Mouse (Mus musculus) lung, adult 2 months (tissue): ENCODE measurements around the gene Bptf. TPM values are rescaled to one million over a fixed set of nuclear protein-coding genes. Genes with fewer than 3 reads are reported as not detected.
A peak's percentile ranks its signal among the peaks of the same experiment; 100 is the strongest.
"Not testable (repeated sequence)": the region's sequence is repeated elsewhere in the genome, so short reads cannot be mapped to it uniquely, and the experiment has no call there.

Source experiments
- DNase-seq: peaks from one replicate; pipeline ENCODE4 v3.0.0; 2022
- H3K4me1 ChIP-seq: fragments of 200-500 bp; 2 replicates; pipeline ENCODE4 v1.6.1; 2011; ENCODE audit warnings: low read length; ENCODE audit not compliant: control insufficient read depth, insufficient read depth
- H3K4me3 ChIP-seq: fragments of 200-500 bp; replicated peaks from 2 replicates; pipeline ENCODE3; 2011; ENCODE audit warnings: low read depth, mild to moderate bottlenecking, control low read depth, low read length; ENCODE audit errors: extremely low read depth
- CTCF ChIP-seq: fragments of 200-500 bp; IDR thresholded peaks from 2 replicates; pipeline ENCODE4 v1.5.1; 2011; ENCODE audit warnings: mild to moderate bottlenecking, low read length, control low read depth; ENCODE audit not compliant: insufficient read depth
- POLR2A ChIP-seq: fragments of 200-500 bp; IDR thresholded peaks from 2 replicates; pipeline ENCODE4 v1.6.1; 2011; ENCODE audit warnings: low read depth, mild to moderate bottlenecking, control low read depth, low read length, borderline replicate concordance; ENCODE audit errors: extremely low read depth
- WGBS: fragments of 180-500 bp; shearing (Covaris S2); methylation state at CpG from one replicate; pipeline ENCODE4 v1.1.7; 2018; 5-methylcytosine and 5-hydroxymethylcytosine counted together
- polyA plus RNA-seq: library from polyadenylated mRNA; depleted of rRNA; stranded (reverse); fragments of >200 nt; gene quantifications from 2 replicates; pipeline ENCODE4 v1.2.3, GENCODE M21; 2012; rRNA removed

Gene Bptf
- 25.0 and 27.3 TPM in 2 replicates for polyA plus RNA-seq

- H3K4me1 ChIP-seq, result peaks cover 4% of the 10 kb centered on the region; the same call in 1 of the 2 replicates
- under 1% methylated on average over 32 of the region's 94 CpGs for WGBS
- peak within 1 kb of the TSS; percentile 89 for H3K4me3 ChIP-seq
- DNase-seq, result peak; percentile 84
- TF ChIP-seq CTCF, result peak; percentile 26; the same call in 1 of the 2 replicates
- peak; percentile 52; the same call in 1 of the 2 replicates for TF ChIP-seq POLR2A
These were observed at the start of gene Bptf for GRCm38 (mm10) chr11:107131749-107132421. Bptf (minus strand) TSS chr11:107132127.

DNA sequence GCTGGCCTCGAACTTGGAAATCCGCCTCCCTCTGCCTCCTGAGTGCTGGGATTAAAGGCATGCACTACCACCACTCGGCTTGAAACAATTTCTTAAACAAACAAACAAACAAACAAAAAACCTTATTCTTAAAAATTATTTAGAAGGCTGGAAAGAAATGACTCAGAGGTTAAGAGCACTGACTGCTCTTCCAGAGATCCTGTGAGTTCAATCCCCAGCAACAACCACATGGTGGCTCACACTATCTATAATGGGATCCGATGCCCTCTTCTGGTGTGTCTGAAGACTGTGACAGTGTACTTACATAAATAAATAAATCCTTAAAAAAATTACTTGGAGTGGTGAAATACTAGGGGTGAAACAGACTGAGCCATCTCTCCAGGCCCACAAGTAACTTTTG, 29.3 kb upstream of the Bptf start:
- 62% methylated on average over 4 of the region's 4 CpGs for WGBS
- no peaks in the 10 kb centered on the region for H3K4me1 ChIP-seq
- DNase-seq, result no peak
- TF ChIP-seq CTCF (no peak), POLR2A (no peak)
- no peak overlapping the region for H3K4me3 ChIP-seq

DNA sequence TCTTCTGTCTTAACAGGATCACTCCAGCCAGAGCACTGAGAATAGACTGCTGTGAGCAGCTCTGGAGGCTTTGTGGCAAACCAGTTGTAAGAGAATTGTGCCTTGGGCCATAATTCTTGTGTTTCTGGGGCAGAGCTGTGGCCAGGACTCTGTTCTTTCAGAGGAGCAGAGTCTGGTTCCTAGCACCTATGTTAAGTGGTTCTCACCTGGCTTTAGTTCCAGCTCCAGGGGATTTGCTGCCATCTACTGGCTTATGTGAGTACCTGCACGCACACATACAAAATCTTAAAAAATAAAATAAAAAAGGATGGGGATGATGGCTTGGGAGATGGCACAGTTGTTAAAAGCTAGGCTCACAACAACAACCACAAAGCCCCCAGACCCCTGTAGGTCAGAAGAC, 27.1 kb upstream of the Bptf start:
- TF ChIP-seq CTCF (0 out of 2 replicates have a peak, but pooled peaks have one; percentile 26), POLR2A (no peak)
- WGBS, result 57% methylated on average over 1 of the region's 1 CpGs
- DNase-seq, result no peak
- no peaks in the 10 kb centered on the region for H3K4me1 ChIP-seq
- no peak overlapping the region for H3K4me3 ChIP-seq

DNA sequence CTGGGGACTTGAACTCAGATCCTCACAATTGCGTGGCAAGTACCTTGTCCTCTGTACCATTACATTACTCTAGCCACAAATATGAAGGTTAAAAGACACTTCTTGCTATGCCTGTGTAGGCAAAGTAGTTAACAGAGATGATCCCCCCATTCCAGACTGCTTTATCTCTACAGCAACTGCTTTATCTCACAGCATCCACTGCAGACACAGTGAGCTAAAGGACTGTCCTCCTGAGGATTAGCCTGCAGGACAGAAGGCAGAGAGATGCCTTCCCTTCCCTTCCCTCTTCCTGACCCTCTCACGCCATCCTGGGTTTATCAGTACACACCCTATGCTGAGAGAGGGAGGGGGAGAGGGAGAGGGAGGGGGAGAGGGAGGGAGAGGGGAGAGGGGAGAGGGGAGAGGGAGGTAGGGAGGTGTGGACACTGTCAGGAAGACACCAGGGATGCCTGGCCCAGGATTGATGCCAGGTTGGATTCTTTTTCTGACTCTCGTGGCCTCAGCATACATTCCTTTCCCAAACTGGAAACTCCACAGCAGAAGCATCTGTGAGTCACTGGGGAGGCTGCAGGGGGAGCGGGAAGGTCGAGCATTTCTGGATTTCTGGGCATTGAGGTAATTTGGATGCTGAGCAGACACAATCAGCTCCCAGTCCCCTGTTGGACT, 25.2 kb upstream of the Bptf start:
- Histone ChIP-seq H3K4me3 (no peak overlapping the region), H3K4me1 (no peaks in the 10 kb centered on the region)
- 33% methylated on average over 5 of the region's 5 CpGs for WGBS
- TF ChIP-seq POLR2A, result no peak
- no peak for DNase-seq

- no peak for DNase-seq
- Histone ChIP-seq H3K4me1 (no peaks in the 10 kb centered on the region), H3K4me3 (no peak overlapping the region)
- TF ChIP-seq POLR2A, result no peak
- no peak for TF ChIP-seq CTCF
- 71% methylated on average over 5 of the region's 5 CpGs for WGBS
These were observed 23.4 kb upstream of the Bptf start for GRCm38 (mm10) chr11:107155292-107155691.

- H3K4me1 ChIP-seq, result no peaks in the 10 kb centered on the region
- no peak overlapping the region for H3K4me3 ChIP-seq
- TF ChIP-seq POLR2A, result no peak
- no peak for TF ChIP-seq CTCF
- 76% methylated on average over 7 of the region's 7 CpGs for WGBS
- no peak for DNase-seq
These were observed 22.5 kb upstream of the Bptf start for GRCm38 (mm10) chr11:107154431-107154830.

- no peaks in the 10 kb centered on the region for H3K4me1 ChIP-seq
- no peak for DNase-seq
- H3K4me3 ChIP-seq, result no peak overlapping the region
- 73% methylated on average over 5 of the region's 5 CpGs for WGBS
- TF ChIP-seq CTCF (no peak), POLR2A (no peak)
These were observed 21.7 kb upstream of the Bptf start for GRCm38 (mm10) chr11:107153645-107154044.

DNA sequence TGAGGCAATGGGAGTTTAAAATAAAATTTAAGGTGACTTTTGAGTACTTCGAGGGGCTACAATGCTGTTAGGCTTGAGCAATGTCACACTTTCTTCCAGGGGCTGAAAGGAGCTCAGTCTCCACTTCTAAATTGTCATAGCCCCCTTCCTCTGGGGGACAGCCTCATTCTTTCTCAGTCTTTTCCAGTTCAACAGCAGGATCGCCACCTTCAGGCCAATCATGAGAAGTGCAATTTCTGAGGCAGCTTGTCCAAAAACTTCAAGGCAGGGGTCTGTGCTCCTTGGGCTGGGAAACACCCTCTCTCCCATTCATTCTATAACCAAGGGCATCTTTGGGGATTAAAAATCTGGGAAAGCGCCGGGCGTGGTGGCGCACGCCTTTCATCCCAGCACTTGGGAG, 19.9 kb upstream of the Bptf start:
- H3K4me1 ChIP-seq, result no peaks in the 10 kb centered on the region
- WGBS, result 75% methylated on average over 7 of the region's 7 CpGs
- TF ChIP-seq POLR2A, result no peak
- TF ChIP-seq CTCF, result peak; percentile 44
- H3K4me3 ChIP-seq, result no peak overlapping the region
- DNase-seq, result no peak

DNA sequence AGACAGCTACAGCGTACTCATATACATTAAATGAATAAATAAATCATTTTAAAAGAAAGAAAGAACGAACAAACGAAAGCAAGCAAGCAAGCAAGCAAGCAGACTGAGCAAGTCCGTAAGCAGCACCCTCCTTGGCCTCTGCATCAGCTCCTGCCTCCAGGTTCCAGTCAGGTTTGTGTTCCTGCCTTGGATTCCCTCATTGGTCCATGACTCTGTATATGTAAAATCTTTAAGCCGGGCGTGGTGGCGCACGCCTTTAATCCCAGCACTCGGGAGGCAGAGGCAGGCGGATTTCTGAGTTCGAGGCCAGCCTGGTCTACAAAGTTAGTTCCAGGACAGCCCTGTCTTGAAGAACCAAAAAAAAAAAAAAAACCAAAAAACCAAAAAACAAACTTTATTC, 12.0 kb upstream of the Bptf start:
- H3K4me3 ChIP-seq, DNase-seq, H3K4me1 ChIP-seq: not testable (repeated sequence)
- WGBS, result 91% methylated on average over 11 of the region's 11 CpGs

- Histone ChIP-seq H3K4me1 (no peaks in the 10 kb centered on the region), H3K4me3 (no peak overlapping the region)
- TF ChIP-seq POLR2A (no peak), CTCF (no peak)
- WGBS, result 74% methylated on average over 2 of the region's 2 CpGs
- no peak for DNase-seq
These were observed 10.5 kb upstream of the Bptf start for GRCm38 (mm10) chr11:107142382-107142781.
